Mouse (Mus musculus) midbrain, embryonic 15.5 days (tissue): ENCODE measurements around the gene Krtap28-10. TPM values are rescaled to one million over a fixed set of nuclear protein-coding genes. Genes with fewer than 3 reads are reported as not detected.

ENCODE experiments used
- ATAC-seq: fragments of 200-750 bp; cut with Nextera tagmentation; replicated peaks from 2 replicates; pipeline ENCODE4 v1.8.0; 2017; ENCODE audit warnings: moderate TSS enrichment
- H3K27ac ChIP-seq: fragments of 300-500 bp; sonication (generic); 2 replicates; pipeline ENCODE4 v1.5.1; 2015; ENCODE audit warnings: mild to moderate bottlenecking, inconsistent platforms
- H3K27me3 ChIP-seq: fragments of 300-500 bp; sonication (generic); replicated peaks from 2 replicates; pipeline ENCODE4 v1.6.1; 2015; ENCODE audit warnings: inconsistent platforms
- H3K36me3 ChIP-seq: fragments of 300-500 bp; sonication (generic); replicated peaks from 2 replicates; pipeline ENCODE4 v1.6.1; 2015; ENCODE audit warnings: inconsistent platforms
- H3K4me1 ChIP-seq: fragments of 300-500 bp; sonication (generic); 2 replicates; pipeline ENCODE4 v1.6.1; 2015; ENCODE audit warnings: inconsistent platforms
- H3K4me2 ChIP-seq: fragments of 300-500 bp; sonication (generic); 2 replicates; pipeline ENCODE4 v1.6.1; 2015; ENCODE audit warnings: inconsistent platforms, mild to moderate bottlenecking, moderate library complexity
- H3K4me3 ChIP-seq: fragments of 300-500 bp; sonication (generic); 2 replicates; pipeline ENCODE4 v1.5.1; 2015; ENCODE audit warnings: mild to moderate bottlenecking, inconsistent platforms
- H3K9ac ChIP-seq: fragments of 300-500 bp; sonication (generic); 2 replicates; pipeline ENCODE4 v1.6.1; 2015; ENCODE audit warnings: mild to moderate bottlenecking, inconsistent platforms
- H3K9me3 ChIP-seq: fragments of 300-500 bp; sonication (generic); 2 replicates; pipeline ENCODE4 v1.6.1; 2016; ENCODE audit warnings: inconsistent platforms
- WGBS: fragments of 180-500 bp; shearing (Covaris S2); methylation state at CpG from one replicate; pipeline ENCODE4 v1.1.7; 2015; ENCODE audit warnings: mixed read lengths; 5-methylcytosine and 5-hydroxymethylcytosine counted together
- polyA plus RNA-seq: library from polyadenylated mRNA; unstranded; fragments of >200 nt; fragmentation: Nextera tagmentation; extraction: Ambion mirVana; gene quantifications from 2 replicates; pipeline ENCODE4 v1.2.1, GENCODE M21; 2015

Gene Krtap28-10
- not detected in 2 replicates for polyA plus RNA-seq

- Histone ChIP-seq H3K4me1 (0 out of 2 replicates have a peak, but pooled peaks cover 6% of the 10 kb centered on the region), H3K27me3 (no peaks in the 10 kb centered on the region), H3K27ac (no peak within 1 kb of the TSS), H3K9me3 (no peaks in the 10 kb centered on the region), H3K4me2 (no peak within 1 kb of the TSS), H3K9ac (no peak within 1 kb of the TSS), H3K36me3 (no peaks in the 10 kb centered on the region), H3K4me3 (no peak within 1 kb of the TSS)
- 98% methylated on average over 2 of the region's 2 CpGs for WGBS
- ATAC-seq: no peak
These were observed at the start of gene Krtap28-10 for GRCm38 (mm10) chr1:83042380-83042779. Gene Krtap28-10 (minus strand): TSS chr1:83042480.

- WGBS: 80% methylated on average over 3 of the region's 3 CpGs
- ATAC-seq: no peak
These were observed 49.0 kb upstream of the Krtap28-10 start for GRCm38 (mm10) chr1:83091268-83091667.

GRCm38 (mm10) chr1:83084790-83085189, 42.5 kb upstream of the Krtap28-10 start:
- ATAC-seq: no peak
- Histone ChIP-seq H3K27ac (no peak overlapping the region), H3K4me3 (no peak overlapping the region), H3K27me3 (no peaks in the 10 kb centered on the region), H3K4me1 (no peaks in the 10 kb centered on the region), H3K4me2 (no peak overlapping the region), H3K9ac (no peak overlapping the region), H3K36me3 (no peaks in the 10 kb centered on the region), H3K9me3 (no peaks in the 10 kb centered on the region)
- 94% methylated on average over 2 of the region's 2 CpGs for WGBS

More at GRCm38 (mm10) chr1:83091268-83091667, 49.0 kb upstream of the Krtap28-10 start:
- Histone ChIP-seq H3K27ac (no peak overlapping the region), H3K27me3 (no peaks in the 10 kb centered on the region), H3K9me3 (no peaks in the 10 kb centered on the region), H3K4me2 (no peak overlapping the region), H3K9ac (no peak overlapping the region), H3K4me3 (no peak overlapping the region), H3K36me3 (no peaks in the 10 kb centered on the region), H3K4me1 (no peaks in the 10 kb centered on the region)

GRCm38 (mm10) chr1:83077016-83077415, 34.7 kb upstream of the Krtap28-10 start:
- H3K9me3 ChIP-seq: no peaks in the 10 kb centered on the region
- no peak overlapping the region for H3K4me3 ChIP-seq
- H3K36me3 ChIP-seq: no peaks in the 10 kb centered on the region
- H3K27ac ChIP-seq: no peak overlapping the region
- no peaks in the 10 kb centered on the region; the same call in 1 of the 2 replicates for H3K4me1 ChIP-seq
- ATAC-seq: no peak
- 87% methylated on average over 6 of the region's 6 CpGs for WGBS
- no peaks in the 10 kb centered on the region for H3K27me3 ChIP-seq
- no peak overlapping the region for H3K4me2 ChIP-seq
- no peak overlapping the region for H3K9ac ChIP-seq

- 45% methylated on average over 11 of the region's 11 CpGs for WGBS
- H3K4me2 ChIP-seq: peak overlapping the region; percentile 41
These were observed 34.1 kb upstream of the Krtap28-10 start for GRCm38 (mm10) chr1:83076190-83076917.

GRCm38 (mm10) chr1:83075526-83076189, 33.4 kb upstream of the Krtap28-10 start:
- no peaks in the 10 kb centered on the region for H3K9me3 ChIP-seq
- ATAC-seq: peak; percentile 85
- no peak overlapping the region for H3K9ac ChIP-seq
- WGBS: 34% methylated on average over 15 of the region's 15 CpGs
- no peaks in the 10 kb centered on the region for H3K36me3 ChIP-seq
- H3K4me2 ChIP-seq: peak overlapping the region; percentile 41
- H3K27ac ChIP-seq: peak overlapping the region; percentile 36; the same call in 1 of the 2 replicates
- no peaks in the 10 kb centered on the region for H3K27me3 ChIP-seq
- peak overlapping the region; percentile 27 for H3K4me3 ChIP-seq
- H3K4me1 ChIP-seq: no peaks in the 10 kb centered on the region; the same call in 1 of the 2 replicates

More at GRCm38 (mm10) chr1:83076190-83076917, 34.1 kb upstream of the Krtap28-10 start:
- no peaks in the 10 kb centered on the region; the same call in 1 of the 2 replicates for H3K4me1 ChIP-seq
- peak; percentile 96 for ATAC-seq
- no peaks in the 10 kb centered on the region for H3K27me3 ChIP-seq
- H3K9ac ChIP-seq: no peak overlapping the region
- H3K27ac ChIP-seq: peak overlapping the region; percentile 36; the same call in 1 of the 2 replicates
- no peaks in the 10 kb centered on the region for H3K36me3 ChIP-seq
- no peaks in the 10 kb centered on the region for H3K9me3 ChIP-seq
- peak overlapping the region; percentile 27 for H3K4me3 ChIP-seq

- 93% methylated on average over 10 of the region's 10 CpGs for WGBS
These were observed 24.9 kb upstream of the Krtap28-10 start for GRCm38 (mm10) chr1:83067205-83067604.

GRCm38 (mm10) chr1:83066577-83066976, 24.3 kb upstream of the Krtap28-10 start:
- Histone ChIP-seq H3K27ac (no peak overlapping the region), H3K27me3 (no peaks in the 10 kb centered on the region), H3K4me1 (no peaks in the 10 kb centered on the region), H3K9me3 (no peaks in the 10 kb centered on the region), H3K4me3 (no peak overlapping the region), H3K9ac (no peak overlapping the region), H3K36me3 (no peaks in the 10 kb centered on the region), H3K4me2 (no peak overlapping the region)
- no peak for ATAC-seq
- WGBS: 93% methylated on average over 4 of the region's 4 CpGs

More at GRCm38 (mm10) chr1:83067205-83067604, 24.9 kb upstream of the Krtap28-10 start:
- Histone ChIP-seq H3K4me2 (no peak overlapping the region), H3K4me1 (no peaks in the 10 kb centered on the region), H3K9me3 (no peaks in the 10 kb centered on the region), H3K36me3 (no peaks in the 10 kb centered on the region), H3K9ac (no peak overlapping the region), H3K27ac (no peak overlapping the region), H3K27me3 (no peaks in the 10 kb centered on the region), H3K4me3 (no peak overlapping the region)
- no peak for ATAC-seq

- H3K36me3 ChIP-seq: no peaks in the 10 kb centered on the region
- H3K4me3 ChIP-seq: no peak overlapping the region
- no peak overlapping the region for H3K27ac ChIP-seq
- H3K27me3 ChIP-seq: no peaks in the 10 kb centered on the region
- no peak overlapping the region for H3K4me2 ChIP-seq
- no peaks in the 10 kb centered on the region for H3K4me1 ChIP-seq
- no peak overlapping the region for H3K9ac ChIP-seq
- WGBS: 26% methylated on average over 3 of the region's 3 CpGs
- no peaks in the 10 kb centered on the region for H3K9me3 ChIP-seq
- no peak for ATAC-seq
These were observed 22.6 kb upstream of the Krtap28-10 start for GRCm38 (mm10) chr1:83064851-83065250.

GRCm38 (mm10) chr1:83060643-83061042, 18.4 kb upstream of the Krtap28-10 start, which contains the start of gene Krtap28-13:
Gene Krtap28-13 (plus strand): TSS chr1:83060930.
- ATAC-seq: no peak
- Histone ChIP-seq H3K4me3 (no peak within 1 kb of the TSS), H3K9me3 (no peaks in the 10 kb centered on the region), H3K9ac (no peak within 1 kb of the TSS), H3K4me1 (no peaks in the 10 kb centered on the region), H3K36me3 (no peaks in the 10 kb centered on the region), H3K27ac (no peak within 1 kb of the TSS), H3K27me3 (no peaks in the 10 kb centered on the region), H3K4me2 (no peak within 1 kb of the TSS)
- 92% methylated on average over 4 of the region's 4 CpGs for WGBS

- Histone ChIP-seq H3K9me3 (no peaks in the 10 kb centered on the region), H3K27ac (no peak within 1 kb of the TSS), H3K27me3 (no peaks in the 10 kb centered on the region), H3K4me3 (no peak within 1 kb of the TSS), H3K4me1 (no peaks in the 10 kb centered on the region), H3K4me2 (no peak within 1 kb of the TSS), H3K9ac (no peak within 1 kb of the TSS), H3K36me3 (no peaks in the 10 kb centered on the region)
- no peak for ATAC-seq
- 90% methylated on average over 9 of the region's 9 CpGs for WGBS
These were observed 17.0 kb upstream of the Krtap28-10 start, which contains the start of gene A030005K14Rik for GRCm38 (mm10) chr1:83059278-83059677. Gene A030005K14Rik (minus strand): TSS chr1:83059378.

- H3K4me1 ChIP-seq: no peaks in the 10 kb centered on the region
- no peak for ATAC-seq
- no peak overlapping the region for H3K27ac ChIP-seq
- no peak overlapping the region for H3K4me3 ChIP-seq
- H3K9me3 ChIP-seq: no peaks in the 10 kb centered on the region
- H3K9ac ChIP-seq: no peak overlapping the region
- WGBS: 56% methylated on average over 1 of the region's 1 CpGs
- H3K36me3 ChIP-seq: no peaks in the 10 kb centered on the region
- no peak overlapping the region for H3K4me2 ChIP-seq
- H3K27me3 ChIP-seq: no peaks in the 10 kb centered on the region
These were observed 16.2 kb upstream of the Krtap28-10 start for GRCm38 (mm10) chr1:83058481-83058880.
